Comparison of ENCODE assay signal across 22 mouse cellular contexts in the genomic region with DNA sequence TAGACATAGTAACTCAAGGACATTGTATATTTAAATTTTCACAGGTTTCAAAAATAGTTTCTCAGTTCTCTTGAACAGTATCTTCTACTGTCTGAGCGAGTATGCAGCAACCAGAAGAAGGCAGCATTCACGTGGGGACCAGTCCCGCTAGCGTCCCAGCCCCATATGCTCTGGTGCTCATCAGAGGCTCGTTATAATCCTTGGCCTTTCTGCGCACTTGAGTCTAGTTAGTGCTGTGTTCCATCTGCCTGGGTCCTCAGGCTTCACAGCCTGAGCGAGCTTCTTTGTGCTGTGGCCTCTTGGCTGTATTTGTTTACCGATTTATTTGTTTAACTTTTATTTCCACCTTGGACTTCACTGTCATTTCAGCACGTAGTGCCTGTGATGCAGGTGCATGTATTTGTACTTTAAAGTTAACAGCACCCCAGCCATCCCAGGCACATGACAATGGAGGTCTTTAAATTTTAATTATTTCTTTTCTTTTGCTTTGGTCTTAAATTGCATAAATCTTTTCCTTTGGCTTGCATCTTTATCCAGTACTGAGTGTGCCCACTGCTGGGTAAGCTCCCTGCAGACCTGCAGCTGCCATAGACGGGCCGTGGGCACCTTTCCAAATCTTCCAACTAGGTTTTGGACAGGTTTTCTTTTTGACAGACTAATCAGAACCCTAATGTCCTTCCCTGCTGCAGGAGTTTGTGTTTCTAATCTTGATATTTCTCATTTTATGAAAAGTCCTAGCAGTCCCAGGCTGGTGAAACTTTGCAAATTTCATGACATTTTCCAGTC. TPM values are rescaled to one million over a fixed set of nuclear protein-coding genes. Genes with fewer than 3 reads are reported as not detected.
A peak's percentile ranks its signal among the peaks of the same experiment; 100 is the strongest.
DNase-seq lines count a peak whose midpoint lies in the region; ATAC-seq and TF ChIP-seq lines count a peak whose summit lies in the region.
"Had no signal": no experiment of that assay in that cellular context is flagged by ENCODE, and none has a peak within 500 bp of the region (broad histone marks: within the 10 kb centered on the region; RNA-seq: fewer than 3 reads in every experiment).

No protein-coding gene starts in this region.

- H3K4me3 ChIP-seq in forebrain, embryonic 15.5 days = no peak overlapping the region
- H3K4me3 ChIP-seq in forebrain, embryonic 10.5 days = no peak overlapping the region
- no peak overlapping the region for H3K4me3 ChIP-seq in CH12.LX (replicated peaks in 1 of 3; ENCODE audit: low read depth in 2 of 3, low read length in 2 of 3, poor library complexity in 1 of 3)
- H3K4me3 ChIP-seq: embryonic facial prominence, embryonic 10.5 days; heart, embryonic 10.5 days; hindbrain, embryonic 15.5 days; limb, embryonic 15.5 days; myocyte had no signal

- in situ Hi-C loops in CH12.LX (cut with MboI; ENCODE audit: low pct_ligation_motif_present, low pct_unique_long_range_greater_than_20kb, low sequenced_read_pairs) = no loop called here

- H3K9ac ChIP-seq in forebrain, embryonic 15.5 days (replicated peaks) = no peak overlapping the region
- no peak overlapping the region for H3K9ac ChIP-seq in CH12.LX (ENCODE audit: insufficient read depth, low read depth)
- H3K9ac ChIP-seq: hindbrain, embryonic 15.5 days; limb, embryonic 15.5 days; liver, postnatal 0 days had no signal

- dilution Hi-C loops in CH12.LX (cut with MboI; ENCODE audit: extremely low pct_ligation_motif_present, extremely low pct_unique_long_range_greater_than_20kb, low sequenced_read_pairs) = no loop called here

- no peaks in the 10 kb centered on the region for H3K4me1 ChIP-seq in forebrain, embryonic 15.5 days
- H3K4me1 ChIP-seq in forebrain, embryonic 10.5 days = no peaks in the 10 kb centered on the region
- H3K4me1 ChIP-seq in CH12.LX (ENCODE audit: control insufficient read depth in 1 of 2, insufficient read depth in 2 of 2) = peaks cover 10 to 63% of the 10 kb centered on the region in 2 experiments
- H3K4me1 ChIP-seq: embryonic facial prominence, embryonic 10.5 days; heart, embryonic 10.5 days; hindbrain, embryonic 15.5 days; limb, embryonic 15.5 days had no signal

- H3K36me3 ChIP-seq in forebrain, embryonic 15.5 days = no peaks in the 10 kb centered on the region
- no peaks in the 10 kb centered on the region for H3K36me3 ChIP-seq in forebrain, embryonic 10.5 days (replicated peaks)
- H3K36me3 ChIP-seq in CH12.LX (replicated peaks in 1 of 2; ENCODE audit: control insufficient read depth in 1 of 2, insufficient read depth in 1 of 2, low read length in 1 of 2) = peaks cover 0 to 3% of the 10 kb centered on the region in 2 experiments
- H3K36me3 ChIP-seq: embryonic facial prominence, embryonic 10.5 days; heart, embryonic 10.5 days; hindbrain, embryonic 15.5 days; limb, embryonic 15.5 days had no signal

- TF ChIP-seq RAD21 in CH12.LX (IDR thresholded peaks at IDR 0.05; ENCODE audit: low read depth, low read length) = no peak

- 56% methylated on average over 11 of the region's 11 CpGs for WGBS in forebrain, embryonic 15.5 days
- WGBS in forebrain, embryonic 10.5 days = 84% methylated on average over 11 of the region's 11 CpGs

- DNase-seq in forebrain, embryonic 10.5 days (ENCODE audit: extremely low spot score, low spot score) = no peak
- no peak for DNase-seq in CH12.LX (ENCODE audit: extremely low read depth)
- peak; percentile 71 for DNase-seq in brain, adult 2 months (ENCODE audit: low read depth, low spot score)
- DNase-seq in cerebellum, adult 9-10 months = peak; percentile 79
- DNase-seq in thymus, postnatal 25 days = no peak
- no peak for DNase-seq in frontal cortex, postnatal 36 days (ENCODE audit: low spot score in 2 of 2)
- DNase-seq in lung, adult 18-20 months = no peak
- DNase-seq: adrenal gland, postnatal 36 days; gastrocnemius, postnatal 36 days; heart, postnatal 10 days; kidney, adult 8-10 months; kidney, postnatal 36 days; liver, postnatal 0 days; retina, postnatal 1 day; right cerebral cortex, postnatal 4 days; thymus, postnatal 36 days had no signal

- TF ChIP-seq EP300 in CH12.LX (IDR thresholded peaks at IDR 0.05; ENCODE audit: low read length) = no peak

- no peak overlapping the region for H3K27ac ChIP-seq in forebrain, embryonic 15.5 days (replicated peaks)
- no peak overlapping the region for H3K27ac ChIP-seq in forebrain, embryonic 10.5 days
- H3K27ac ChIP-seq in CH12.LX (ENCODE audit: insufficient read depth, low read depth) = no peak overlapping the region
- H3K27ac ChIP-seq: embryonic facial prominence, embryonic 10.5 days; heart, embryonic 10.5 days; hindbrain, embryonic 15.5 days; limb, embryonic 15.5 days had no signal

- H3K27me3 ChIP-seq in forebrain, embryonic 15.5 days = no peaks in the 10 kb centered on the region
- H3K27me3 ChIP-seq in forebrain, embryonic 10.5 days (ENCODE audit: poor library complexity, severe bottlenecking) = no peaks in the 10 kb centered on the region
- no peaks in the 10 kb centered on the region for H3K27me3 ChIP-seq in CH12.LX (replicated peaks)
- H3K27me3 ChIP-seq: hindbrain, embryonic 15.5 days; limb, embryonic 15.5 days had no signal

- no peak for TF ChIP-seq CTCF in CH12.LX (conservative IDR thresholded peaks at IDR 0.05 in 1 of 2, IDR thresholded peaks at IDR 0.05 in 1 of 2; ENCODE audit: low read depth in 2 of 2, low read length in 2 of 2)

- TF ChIP-seq POLR2A in CH12.LX (IDR thresholded peaks at IDR 0.05; ENCODE audit: low read depth, low read length) = no peak

- no peaks in the 10 kb centered on the region for H3K79me2 ChIP-seq in CH12.LX (replicated peaks; ENCODE audit: control insufficient read depth, extremely low read depth, insufficient read depth, poor library complexity, severe bottlenecking)

- H3K9me3 ChIP-seq in forebrain, embryonic 15.5 days = no peaks in the 10 kb centered on the region
- H3K9me3 ChIP-seq in forebrain, embryonic 10.5 days = no peaks in the 10 kb centered on the region
- H3K9me3 ChIP-seq in CH12.LX (replicated peaks; ENCODE audit: low read length) = no peaks in the 10 kb centered on the region
- H3K9me3 ChIP-seq: embryonic facial prominence, embryonic 10.5 days; heart, embryonic 10.5 days; hindbrain, embryonic 15.5 days; limb, embryonic 15.5 days had no signal

- H3K4me2 ChIP-seq in forebrain, embryonic 15.5 days (replicated peaks) = no peak overlapping the region
- peak overlapping the region; percentile 46 for H3K4me2 ChIP-seq in CH12.LX (ENCODE audit: insufficient read depth, low read depth, poor library complexity, severe bottlenecking)
- H3K4me2 ChIP-seq: hindbrain, embryonic 15.5 days; limb, embryonic 15.5 days had no signal

- ATAC-seq in forebrain, embryonic 15.5 days (replicated peaks) = 0 out of 2 replicates have a peak, but pooled peaks have one; percentile 57
- ATAC-seq: liver, postnatal 0 days had no signal

TF ChIP-seq in CH12.LX, 34 proteins besides CTCF, POLR2A, EP300 and RAD21:
- TF ChIP-seq TCF12 (IDR thresholded peaks at IDR 0.05; ENCODE audit: low read depth, low read length) (no peak), SMC3 (IDR thresholded peaks at IDR 0.05; ENCODE audit: low read depth, low read length) (no peak), ZC3H11A (IDR thresholded peaks at IDR 0.05; ENCODE audit: low read depth, low read length) (no peak), RCOR1 (conservative IDR thresholded peaks at IDR 0.05; ENCODE audit: low read depth, low read length) (no peak), NRF1 (IDR thresholded peaks at IDR 0.05; ENCODE audit: low read depth, low read length) (no peak), USF1 (IDR thresholded peaks at IDR 0.05; ENCODE audit: low read depth, low read length) (no peak), NELFE (IDR thresholded peaks at IDR 0.05; ENCODE audit: low read depth, low read length) (no peak), E2F4 (IDR thresholded peaks at IDR 0.05; ENCODE audit: insufficient replicate concordance, low read depth, low read length) (no peak), BHLHE40 (IDR thresholded peaks at IDR 0.05; ENCODE audit: low read depth, low read length) (no peak), HCFC1 (IDR thresholded peaks at IDR 0.05; ENCODE audit: low read depth, low read length) (no peak)

RNA-seq across cellular contexts. Expression of gene Immp2l, which starts 30.3 kb away (rescaled TPM):
- polyA plus RNA-seq in forebrain, embryonic 15.5 days (2015; fragmentation: Nextera tagmentation; extraction: Ambion mirVana) = 4.3 and 5.6 TPM in 2 replicates
- 8.6 and 10.4 TPM in 2 replicates for polyA plus RNA-seq in forebrain, embryonic 10.5 days (2016; fragmentation: Nextera tagmentation; extraction: Ambion mirVana)
- total RNA-seq in CH12.LX (2012; rRNA removed) = 9.1 and 16.5 TPM in 2 replicates
- 9.9 and 11.4 TPM in 2 replicates for total RNA-seq in CH12.LX (2014; rRNA removed)
- polyA plus RNA-seq in CH12.LX (2012; ENCODE audit: insufficient read length, low read depth) = 3.6 and 4.8 TPM in 2 replicates

Comparison
In these comparisons a context has a peak if more than half of its experiments do, and no peak if none do; other contexts are left out.
1. DNase-seq: peak in brain, adult 2 months (single experiment) and cerebellum, adult 9-10 months (single experiment); none in forebrain, embryonic 10.5 days (single experiment), CH12.LX (single experiment), thymus, postnatal 25 days (single experiment), frontal cortex, postnatal 36 days (0 of 2) and lung, adult 18-20 months (0 of 2).